Mouse (Mus musculus) right cerebral cortex, postnatal 14 days (tissue): Measurements from ENCODE around the gene Arl5c.

Source experiments
- DNase-seq: peaks from one replicate; pipeline ENCODE4 v3.0.0; 2022

Arl5c gene

GRCm38 (mm10) chr11:97995564-97996288 is at the start of gene Arl5c:
TSS of gene Arl5c (minus strand) at chr11:97996181.
- DNase-seq, result peak; percentile 31

DNA sequence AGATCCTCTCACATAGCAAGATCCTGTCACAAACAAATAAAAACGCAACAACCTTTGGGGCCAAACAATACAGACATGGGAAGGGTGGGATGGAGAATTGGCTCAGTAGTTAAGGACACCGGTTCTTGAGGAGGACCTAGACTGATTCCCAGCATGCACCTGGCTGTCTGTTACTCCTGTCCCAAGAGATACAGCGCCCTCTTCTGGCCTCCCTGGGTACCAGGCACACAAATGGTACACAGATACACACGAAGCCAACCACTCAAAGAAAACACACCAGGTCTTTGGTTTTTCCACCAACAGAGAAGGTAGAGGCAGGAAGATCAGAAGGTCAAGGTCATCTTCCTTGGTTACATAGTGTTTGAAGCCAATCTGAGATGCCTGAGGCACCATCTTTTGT is 49.6 kb upstream of the Arl5c start:
- DNase-seq, result no peak

GRCm38 (mm10) chr11:98044074-98044473 is 48.1 kb upstream of the Arl5c start:
- DNase-seq, result no peak

GRCm38 (mm10) chr11:98042741-98043140 is 46.8 kb upstream of the Arl5c start:
- DNase-seq, result no peak

DNA sequence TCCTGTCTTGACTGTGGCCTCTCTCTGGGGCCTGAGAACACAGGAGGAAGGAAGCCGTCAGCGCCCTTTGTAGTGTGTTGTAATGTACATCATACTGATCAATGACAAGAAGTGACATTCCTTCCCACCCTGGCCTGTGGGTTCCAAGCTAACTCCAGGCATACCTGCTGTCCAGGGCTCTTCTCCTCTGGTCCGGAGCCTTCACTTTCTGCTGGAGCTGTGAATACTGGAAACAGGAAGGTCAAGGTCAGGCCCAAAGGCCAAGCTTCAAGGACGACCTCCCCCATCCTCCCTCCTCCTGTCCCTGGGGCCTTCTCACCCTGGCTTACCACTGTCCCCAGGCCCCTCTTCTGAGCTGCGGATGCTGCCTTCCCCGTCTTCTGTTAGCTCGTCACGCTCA is 45.0 kb upstream of the Arl5c start:
- no peak for DNase-seq

GRCm38 (mm10) chr11:98037871-98038270 is 41.9 kb upstream of the Arl5c start:
- peak; percentile 59 for DNase-seq

- peak; percentile 64 for DNase-seq
Observed at GRCm38 (mm10) chr11:98035977-98036377, 40.0 kb upstream of the Arl5c start.

- DNase-seq, result no peak
Observed at GRCm38 (mm10) chr11:98034840-98035239, 38.9 kb upstream of the Arl5c start.

GRCm38 (mm10) chr11:98034061-98034460 is 38.1 kb upstream of the Arl5c start:
- no peak for DNase-seq

DNA sequence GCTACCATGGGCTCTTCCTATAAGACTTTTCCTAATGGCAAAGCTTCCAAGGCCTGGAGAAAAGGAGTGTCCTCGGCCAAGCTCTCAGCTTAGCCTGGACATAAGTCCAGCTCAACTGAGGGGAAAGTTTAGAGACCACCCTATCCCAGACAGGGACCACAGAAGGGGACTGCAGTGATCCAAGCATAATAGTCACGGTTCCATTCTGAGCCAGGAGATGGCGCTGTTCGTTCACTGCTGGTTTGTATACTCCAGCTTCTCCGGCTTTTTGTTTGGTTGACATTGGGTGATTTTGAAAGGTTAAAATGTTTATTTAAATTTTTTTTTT is 35.4 kb upstream of the Arl5c start:
- peak; percentile 85 for DNase-seq

GRCm38 (mm10) chr11:98030701-98031442 is 34.9 kb upstream of the Arl5c start:
- DNase-seq, result no peak

DNA sequence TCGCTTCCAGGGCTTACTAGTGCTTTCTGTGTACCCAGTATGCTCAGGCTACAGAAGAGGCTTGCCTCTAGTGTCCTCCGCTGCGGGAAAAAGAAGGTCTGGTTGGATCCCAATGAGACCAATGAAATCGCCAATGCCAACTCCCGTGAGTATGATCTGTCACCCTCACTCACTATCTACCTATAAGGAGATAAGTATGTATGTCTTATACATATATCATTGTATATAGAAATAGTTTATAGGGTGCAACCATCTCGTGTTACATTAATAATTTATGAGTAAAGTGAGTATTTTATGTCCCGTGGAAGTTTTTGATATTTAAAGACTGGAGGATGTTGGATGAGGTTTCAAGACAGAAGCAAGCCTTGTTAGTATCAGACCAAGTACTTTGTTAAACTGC is 31.8 kb upstream of the Arl5c start:
- no peak for DNase-seq

- no peak for DNase-seq
Observed at GRCm38 (mm10) chr11:98027297-98027688, 31.3 kb upstream of the Arl5c start.

- DNase-seq, result peak; percentile 93
Observed at GRCm38 (mm10) chr11:98026570-98027296, 30.8 kb upstream of the Arl5c start, which contains the start of gene Rpl19. TSS of gene Rpl19 (plus strand) at chr11:98026710.

DNA sequence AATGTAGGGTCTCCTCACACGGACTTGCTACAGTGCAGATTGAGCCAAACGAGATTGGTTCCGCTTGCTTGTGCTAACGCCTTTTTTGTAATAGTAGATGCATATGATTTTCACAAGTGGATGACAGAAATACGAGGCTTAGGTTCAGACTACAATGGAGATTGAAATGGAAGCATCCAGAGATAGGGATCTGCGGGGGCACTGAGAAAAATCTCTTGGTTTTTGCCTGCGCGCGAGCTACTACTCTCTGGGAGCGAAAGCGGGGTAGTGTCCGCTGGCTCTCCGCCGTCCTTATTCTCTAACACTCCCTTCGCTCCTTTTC is 30.2 kb upstream of the Arl5c start:
- DNase-seq, result no peak

GRCm38 (mm10) chr11:98024516-98024915 is 28.5 kb upstream of the Arl5c start:
- no peak for DNase-seq

DNA sequence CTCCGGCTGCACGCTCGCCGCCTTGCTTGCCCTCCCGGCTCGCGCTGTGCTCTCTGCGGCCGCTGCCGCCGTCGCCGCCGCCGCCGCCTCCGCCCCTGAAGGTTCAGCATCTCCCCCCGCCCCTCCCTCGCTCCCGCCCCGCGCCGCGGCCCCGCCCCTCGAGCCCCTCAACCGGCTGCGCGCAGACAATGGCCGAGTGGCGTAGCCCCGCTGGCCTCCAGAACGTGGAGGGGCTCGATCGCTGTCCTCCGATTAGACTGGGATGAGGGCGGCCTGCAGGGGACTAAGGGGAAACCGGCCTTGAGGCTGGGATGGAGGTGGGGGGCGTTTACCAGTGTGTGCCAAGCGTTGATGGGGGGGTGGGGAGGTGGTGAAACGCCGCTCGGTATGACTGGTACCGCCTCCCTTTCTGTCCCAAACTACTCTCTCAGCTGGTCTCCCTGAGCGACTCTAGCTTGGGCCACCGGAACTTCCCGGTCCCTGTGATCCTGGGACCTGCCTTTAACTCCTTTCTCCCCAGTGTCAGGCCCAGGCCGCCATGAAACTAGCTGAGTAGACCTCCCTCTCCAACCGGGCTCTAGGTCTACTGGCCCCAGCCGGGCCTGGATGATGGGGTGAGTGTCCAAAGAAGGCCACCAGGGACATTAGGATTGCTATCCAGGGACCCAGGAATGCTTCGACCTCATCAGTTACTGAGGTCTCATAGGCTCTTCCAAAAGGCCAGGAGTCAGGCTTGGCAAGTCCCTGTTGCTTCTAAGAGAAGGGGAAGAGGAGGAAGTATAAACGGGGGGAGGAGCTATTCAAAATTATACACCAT is 26.8 kb upstream of the Arl5c start, which contains the start of gene Cacnb1:
Gene Cacnb1 (minus strand): TSS at position 480 of the 817 bp plus-strand sequence.
- DNase-seq, result peak; percentile 63

- DNase-seq, result no peak
Observed at GRCm38 (mm10) chr11:98022253-98022554, 26.2 kb upstream of the Arl5c start.

- peak; percentile 69 for DNase-seq
Observed at GRCm38 (mm10) chr11:98021565-98022252, 25.7 kb upstream of the Arl5c start.

DNA sequence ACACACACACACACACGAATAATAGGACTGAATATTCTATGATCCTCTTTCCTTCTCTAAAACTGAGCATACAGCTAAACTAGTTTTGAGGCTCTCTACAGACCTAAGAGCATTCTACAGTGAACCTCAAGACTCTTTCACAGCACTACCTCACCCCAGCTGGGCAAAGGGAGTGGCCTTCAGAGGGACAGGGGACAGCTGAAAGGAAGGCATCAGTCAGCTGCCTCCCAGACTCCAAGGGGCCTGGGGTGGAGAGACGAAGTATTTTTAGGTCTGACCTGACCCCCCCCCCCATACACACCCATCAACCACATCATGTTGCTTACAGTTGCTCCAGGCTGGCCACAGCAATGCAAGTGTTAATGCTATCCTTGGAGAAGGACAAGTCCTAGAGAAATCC is 25.1 kb upstream of the Arl5c start:
- no peak for DNase-seq

GRCm38 (mm10) chr11:98020710-98021109 is 24.7 kb upstream of the Arl5c start:
- DNase-seq, result no peak

GRCm38 (mm10) chr11:98019883-98020610 is 24.1 kb upstream of the Arl5c start:
- peak; percentile 29 for DNase-seq
